Mouse (Mus musculus) CH12.LX (cell line): ENCODE measurements around the gene Txndc11. TPM values are rescaled to one million over a fixed set of nuclear protein-coding genes. Genes with fewer than 3 reads are reported as not detected.

Source experiments
- DNase-seq: peaks from one replicate; pipeline ENCODE4 v3.0.0-alpha.2; 2013; ENCODE audit errors: extremely low read depth
- H3K27ac ChIP-seq: 2 replicates; pipeline ENCODE4 v1.5.1; 2012; ENCODE audit warnings: low read depth, mild to moderate bottlenecking, control low read depth, moderate library complexity; ENCODE audit not compliant: insufficient read depth
- H3K27me3 ChIP-seq: replicated peaks from 2 replicates; pipeline ENCODE3; 2012; ENCODE audit warnings: inconsistent platforms
- H3K36me3 ChIP-seq, 2 experiments: replicated peaks in 1 of 2; 2 replicates each; pipeline versions ENCODE3 to v1.6.1; 2012; ENCODE audit warnings: inconsistent platforms in 1 of 2, low read length in 1 of 2, mild to moderate bottlenecking in 1 of 2, mixed read lengths in 1 of 2, moderate library complexity in 1 of 2; ENCODE audit not compliant: control insufficient read depth in 1 of 2, insufficient read depth in 1 of 2
- H3K4me1 ChIP-seq, 2 experiments: 2 replicates each; pipeline ENCODE4 v1.6.1; 2012; ENCODE audit warnings: inconsistent platforms in 1 of 2, moderate library complexity in 1 of 2; ENCODE audit not compliant: insufficient read depth in 2 of 2, control insufficient read depth in 1 of 2
- H3K4me2 ChIP-seq: 2 replicates; pipeline ENCODE4 v1.6.1; 2012; ENCODE audit warnings: low read depth, mild to moderate bottlenecking, control low read depth; ENCODE audit not compliant: poor library complexity, insufficient read depth, severe bottlenecking
- H3K4me3 ChIP-seq, 3 experiments: fragments of 150-350 bp in 1 of 3; sonication (generic) in 1 of 3; replicated peaks in 1 of 3; 2 replicates each; pipeline versions ENCODE3 to v1.5.1; 2011 to 2012; ENCODE audit warnings: low read depth in 2 of 3, low read length in 2 of 3, mild to moderate bottlenecking in 2 of 3, moderate library complexity in 2 of 3, control low read depth in 1 of 3, improper control_type of control experiment in 1 of 3, inconsistent platforms in 1 of 3, mixed read lengths in 1 of 3; ENCODE audit not compliant: poor library complexity in 1 of 3
- H3K79me2 ChIP-seq: replicated peaks from 2 replicates; pipeline ENCODE4 v1.6.1; 2012; ENCODE audit warnings: mild to moderate bottlenecking, moderate library complexity; ENCODE audit not compliant: control insufficient read depth, poor library complexity, insufficient read depth, severe bottlenecking; ENCODE audit errors: extremely low read depth
- H3K9ac ChIP-seq: 2 replicates; pipeline ENCODE4 v1.6.1; 2012; ENCODE audit warnings: low read depth, mild to moderate bottlenecking, control low read depth, moderate library complexity; ENCODE audit not compliant: insufficient read depth
- H3K9me3 ChIP-seq: replicated peaks from 2 replicates; pipeline ENCODE3; 2012; ENCODE audit warnings: low read length, inconsistent platforms, mixed read lengths
- CHD2 ChIP-seq: IDR thresholded peaks from 2 replicates; pipeline ENCODE4 v1.6.1; 2011; ENCODE audit warnings: low read length, improper control_type of control experiment
- CTCF ChIP-seq, 2 experiments: IDR thresholded peaks in 1 of 2; conservative IDR thresholded peaks in 1 of 2; 2 replicates each; pipeline ENCODE4 v1.5.1; 2011 to 2012; ENCODE audit warnings: low read depth in 2 of 2, low read length in 2 of 2, improper control_type of control experiment in 1 of 2, inconsistent platforms in 1 of 2, mild to moderate bottlenecking in 1 of 2, moderate library complexity in 1 of 2
- ETS1 ChIP-seq: conservative IDR thresholded peaks from 2 replicates; pipeline ENCODE4 v1.6.1; 2012; ENCODE audit warnings: low read depth, mild to moderate bottlenecking, inconsistent platforms, low read length, improper control_type of control experiment, moderate library complexity
- JUN ChIP-seq: IDR thresholded peaks from 2 replicates; pipeline ENCODE4 v1.6.1; 2011; ENCODE audit warnings: low read depth, mild to moderate bottlenecking, low read length, improper control_type of control experiment, moderate library complexity; ENCODE audit not compliant: insufficient read depth
- JUND ChIP-seq: conservative IDR thresholded peaks from 2 replicates; pipeline ENCODE4 v1.6.1; 2011; ENCODE audit warnings: low read depth, low read length, improper control_type of control experiment
- KAT2A ChIP-seq: IDR thresholded peaks from 2 replicates; pipeline ENCODE4 v1.6.1; 2012; ENCODE audit warnings: low read length, improper control_type of control experiment, inconsistent platforms; ENCODE audit not compliant: insufficient replicate concordance
- MAX ChIP-seq: IDR thresholded peaks from 2 replicates; pipeline ENCODE4 v1.6.1; 2011; ENCODE audit warnings: low read length, improper control_type of control experiment
- MAZ ChIP-seq: IDR thresholded peaks from 2 replicates; pipeline ENCODE4 v1.6.1; 2012; ENCODE audit warnings: low read depth, mild to moderate bottlenecking, inconsistent platforms, low read length, improper control_type of control experiment, moderate library complexity
- NRF1 ChIP-seq: IDR thresholded peaks from 2 replicates; pipeline ENCODE4 v1.6.1; 2014; ENCODE audit warnings: low read depth, mild to moderate bottlenecking, inconsistent platforms, low read length, improper control_type of control experiment, moderate library complexity
- POLR2AphosphoS2 ChIP-seq: IDR thresholded peaks from 2 replicates; pipeline ENCODE4 v1.6.1; 2011; ENCODE audit warnings: low read depth, low read length, improper control_type of control experiment
- RAD21 ChIP-seq: IDR thresholded peaks from 2 replicates; pipeline ENCODE4 v1.6.1; 2011; ENCODE audit warnings: low read depth, mild to moderate bottlenecking, low read length, improper control_type of control experiment, moderate library complexity
- RCOR1 ChIP-seq: conservative IDR thresholded peaks from 2 replicates; pipeline ENCODE4 v1.6.1; 2012; ENCODE audit warnings: low read depth, mild to moderate bottlenecking, inconsistent platforms, low read length, improper control_type of control experiment
- TBP ChIP-seq: conservative IDR thresholded peaks from 2 replicates; pipeline ENCODE4 v1.6.1; 2011; ENCODE audit warnings: low read depth, low read length, improper control_type of control experiment
- UBTF ChIP-seq: IDR thresholded peaks from 2 replicates; pipeline ENCODE4 v1.6.1; 2012; ENCODE audit warnings: low read depth, mild to moderate bottlenecking, inconsistent platforms, low read length, improper control_type of control experiment, moderate library complexity
- USF1 ChIP-seq: IDR thresholded peaks from 2 replicates; pipeline ENCODE4 v1.6.1; 2014; ENCODE audit warnings: low read depth, mild to moderate bottlenecking, inconsistent platforms, low read length, improper control_type of control experiment
- ZNF384 ChIP-seq: IDR thresholded peaks from 2 replicates; pipeline ENCODE4 v1.6.1; 2012; ENCODE audit warnings: low read depth, low read length, improper control_type of control experiment, inconsistent platforms
- dilution Hi-C: fragments of 300-500 bp; cut with MboI; formaldehyde crosslinking; loops from 2 replicates; pipeline ENCODE4 v1.14.3; 2020; ENCODE audit warnings: low sequenced_read_pairs; ENCODE audit not compliant: extremely low pct_unique_long_range_greater_than_20kb, extremely low pct_ligation_motif_present
- in situ Hi-C: fragments of 300-500 bp; cut with MboI; formaldehyde crosslinking; loops from 3 replicates; pipeline ENCODE4 v1.14.3; 2019; ENCODE audit warnings: low sequenced_read_pairs, low pct_ligation_motif_present, low pct_unique_long_range_greater_than_20kb, mixed read lengths
- polyA plus RNA-seq: library from polyadenylated mRNA; unstranded; fragments of >175 nt; gene quantifications from 2 replicates; pipeline ENCODE4 v1.2.1, GENCODE M21; 2012; ENCODE audit warnings: low read depth; ENCODE audit not compliant: insufficient read length
- total RNA-seq, 2 experiments: library from RNA; depleted of rRNA; stranded (reverse); fragments of 300-350 nt in 1 of 2; fragments of >200 nt in 1 of 2; gene quantifications; 2 replicates each; pipeline ENCODE4 v1.2.3; 2012 to 2014

Txndc11 gene
- total and polyA plus RNA-seq, 3 experiments, result 40.6 to 63.2 (median 51.3) TPM

GRCm38 (mm10) chr16:11031320-11031719, 103.1 kb downstream of the Txndc11 start:
- peaks cover 2 to 26% of the 10 kb centered on the region in 2 experiments; a peak in 3 of 4 replicates for H3K4me1 ChIP-seq

GRCm38 (mm10) chr16:11030844-11031243, 103.6 kb downstream of the Txndc11 start:
- Histone ChIP-seq H3K27ac (no peak overlapping the region), H3K4me3 (no peak overlapping the region), H3K9me3 (no peaks in the 10 kb centered on the region), H3K36me3 (peaks cover 0 to 37% of the 10 kb centered on the region in 2 experiments), H3K4me2 (no peak overlapping the region), H3K4me1 (peaks cover 2 to 24% of the 10 kb centered on the region in 2 experiments; a peak in 3 of 4 replicates), H3K79me2 (no peaks in the 10 kb centered on the region), H3K27me3 (no peaks in the 10 kb centered on the region), H3K9ac (no peak overlapping the region)
- TF ChIP-seq MAZ (no peak), RAD21 (no peak), UBTF (no peak), KAT2A (no peak), ETS1 (no peak), MAX (no peak), POLR2AphosphoS2 (no peak), NRF1 (no peak), TBP (no peak), JUN (no peak), RCOR1 (no peak), JUND (no peak), CHD2 (no peak), USF1 (no peak)
- dilution Hi-C loops, result no loop called here
- in situ Hi-C loops, result loop anchor here (5.0 kb wide), 1 partner anchor 149 kb away; no protein-coding TSS in a partner anchor
- no peak for DNase-seq

More at GRCm38 (mm10) chr16:11031320-11031719, 103.1 kb downstream of the Txndc11 start:
- Histone ChIP-seq H3K36me3 (peaks cover 0 to 37% of the 10 kb centered on the region in 2 experiments), H3K79me2 (no peaks in the 10 kb centered on the region), H3K27me3 (no peaks in the 10 kb centered on the region), H3K9ac (no peak overlapping the region), H3K27ac (no peak overlapping the region), H3K4me3 (no peak overlapping the region), H3K4me2 (no peak overlapping the region), H3K9me3 (no peaks in the 10 kb centered on the region)
- DNase-seq, result no peak
- in situ Hi-C loops, result loop anchor here (5.0 kb wide), 1 partner anchor 149 kb away; no protein-coding TSS in a partner anchor
- TF ChIP-seq CTCF (conservative IDR thresholded peaks at IDR 0.05 in 1 of 2, IDR thresholded peaks at IDR 0.05 in 1 of 2; ENCODE audit: low read depth in 2 of 2, low read length in 2 of 2) (0 out of 4 replicates have a peak, but pooled peaks of 1 of the 2 experiments have one; percentile 6), ZNF384 (no peak)
- dilution Hi-C loops, result no loop called here
